Mouse (Mus musculus) gastrocnemius, adult 18-20 months (tissue): Measurements from ENCODE around the gene Rrad. TPM values are rescaled to one million over a fixed set of nuclear protein-coding genes. Genes with fewer than 3 reads are reported as not detected.

Experiments used
- DNase-seq: peaks from one replicate; pipeline ENCODE4 v3.0.0; 2021; ENCODE audit warnings: low spot score
- total RNA-seq, 2 experiments: library from RNA; stranded (reverse); gene quantifications; 2 replicates each; pipeline ENCODE4 v1.2.3; 2021

Gene Rrad
- total RNA-seq, 2 experiments from 2014 or later = 1.7 to 21.4 TPM

DNA sequence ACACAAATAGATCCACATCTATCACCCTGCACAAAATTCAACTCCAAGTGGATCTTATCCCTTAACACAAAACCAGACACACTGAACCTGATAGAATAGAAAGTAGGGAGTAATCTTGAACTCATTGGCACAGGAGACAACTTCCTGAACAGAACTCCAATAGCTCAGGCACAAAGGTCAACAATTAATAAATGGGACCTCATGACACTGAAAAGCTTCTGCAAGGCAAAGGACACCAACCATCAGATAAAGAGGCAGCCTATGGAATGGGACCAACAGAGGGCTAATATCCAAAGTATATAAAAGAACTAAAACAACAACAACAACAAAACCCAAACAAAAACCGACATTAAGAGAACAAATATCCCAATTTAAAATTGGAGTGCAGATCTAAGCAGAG, 46.6 kb downstream of the Rrad start:
- no peak for DNase-seq

Other genes with a start within 250 kb of the Rrad start
- 1 to 10 TPM; 4.4 to 5.4 TPM for gene Cmtm4, start 235.5 kb downstream of the Rrad start, total RNA-seq
- gene Dync1li2, start 188.3 kb downstream of the Rrad start, total RNA-seq = 100 to 1,000 TPM in 1 of 2 experiments, 10 to 100 TPM in 1; 98.9 to 104 TPM
- not detected for gene Terb1, start 121.4 kb downstream of the Rrad start, total RNA-seq
- gene Nae1, start 96.7 kb downstream of the Rrad start, total RNA-seq = 10 to 100 TPM; 22.4 to 24.3 TPM
- gene Car7, start 96.6 kb downstream of the Rrad start, total RNA-seq = 1 to 10 TPM in 1 of 2 experiments, under 1 TPM in 1; 0.82 to 1.1 TPM
- 1 to 10 TPM; 2.9 to 3.3 TPM for gene Pdp2, start 39.9 kb downstream of the Rrad start, total RNA-seq
- under 1 TPM in 1 of 2 experiments, not detected in 1; 0.23 TPM for gene Cdh16, start 6.9 kb downstream of the Rrad start, total RNA-seq
- gene Ciao2b, start 10.6 kb upstream of the Rrad start, total RNA-seq = 10 to 100 TPM; 40.2 to 43.4 TPM
- gene Ces2a, start 102.7 kb upstream of the Rrad start, total RNA-seq = not detected
- under 1 TPM; 0.14 to 0.19 TPM for gene Ces2b, start 200.2 kb upstream of the Rrad start, total RNA-seq
- gene Ces2c, start 215.7 kb upstream of the Rrad start, total RNA-seq = under 1 TPM; 0.34 to 0.62 TPM